8 mouse cellular contexts compared by ENCODE assay signal in the genomic region with DNA sequence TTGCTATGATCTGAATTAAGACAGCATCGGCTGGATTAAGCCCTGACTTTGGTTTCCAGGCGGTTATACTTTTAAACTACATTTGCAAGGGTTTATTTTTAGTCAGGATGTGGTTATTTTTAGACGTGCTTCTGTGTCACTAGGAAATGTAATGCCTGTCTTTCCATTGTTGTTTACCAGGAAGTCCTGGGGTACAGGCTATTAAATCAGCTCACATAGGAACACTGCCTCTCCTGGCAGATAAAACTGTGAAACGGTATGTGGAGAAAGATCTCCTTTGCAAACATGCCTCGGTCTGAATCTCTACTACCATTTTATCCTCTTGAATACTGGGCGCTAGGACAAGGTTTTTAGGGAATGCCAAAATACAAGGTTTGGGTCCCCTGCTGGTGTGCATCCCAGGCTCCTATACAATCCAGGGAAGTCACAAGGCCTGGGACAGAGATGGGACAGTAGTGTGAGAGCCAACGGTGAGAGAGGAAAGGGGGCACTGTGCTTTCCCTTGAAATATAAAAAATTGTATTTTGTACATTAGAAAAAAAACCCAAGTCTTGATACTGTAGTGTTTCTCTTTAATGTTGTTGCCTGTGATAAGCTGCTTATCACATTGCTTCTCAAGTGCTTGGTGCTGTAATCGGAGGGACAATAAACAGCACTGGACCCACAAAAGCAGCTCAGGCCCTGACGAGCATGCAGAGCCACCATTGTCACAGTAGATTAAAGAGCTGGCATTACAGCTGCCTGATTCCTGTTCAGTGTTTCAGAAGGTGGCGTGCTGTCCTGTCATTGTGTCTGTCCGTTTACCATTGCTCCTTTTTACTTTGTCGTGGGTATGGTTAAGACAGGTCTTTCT. TPM values are rescaled to one million over a fixed set of nuclear protein-coding genes. Genes with fewer than 3 reads are reported as not detected.
A peak's percentile ranks its signal among the peaks of the same experiment; 100 is the strongest.
DNase-seq lines count a peak whose midpoint lies in the region; ATAC-seq and TF ChIP-seq lines count a peak whose summit lies in the region.

No protein-coding gene starts in this region.

- H3K4me1 ChIP-seq in limb, embryonic 12.5 days (replicated peaks): peaks cover 19% of the 10 kb centered on the region
- peaks cover 10% of the 10 kb centered on the region for H3K4me1 ChIP-seq in limb, embryonic 10.5 days
- no peaks in the 10 kb centered on the region for H3K4me1 ChIP-seq in intestine, postnatal 0 days (replicated peaks; ENCODE audit: control insufficient read depth, insufficient read depth, low read length)
- peaks cover 41% of the 10 kb centered on the region for H3K4me1 ChIP-seq in neural tube, embryonic 13.5 days (replicated peaks)

- no peak for DNase-seq in cerebellum, adult 9-11 months
- no peak for DNase-seq in limb, embryonic 10.5 days (ENCODE audit: low spot score)
- no peak for DNase-seq in left cerebral cortex, adult 9 months (ENCODE audit: low spot score in 2 of 2)
- no peak for DNase-seq in left cerebral cortex, postnatal 10 days (ENCODE audit: extremely low spot score in 1 of 2, low spot score in 2 of 2)

- H3K36me3 ChIP-seq in limb, embryonic 12.5 days: peaks cover 49% of the 10 kb centered on the region
- peaks cover 48% of the 10 kb centered on the region for H3K36me3 ChIP-seq in limb, embryonic 10.5 days
- H3K36me3 ChIP-seq in intestine, postnatal 0 days (ENCODE audit: control insufficient read depth, insufficient read depth): peaks cover 19% of the 10 kb centered on the region; the same call in 1 of the 2 replicates
- peaks cover 37% of the 10 kb centered on the region for H3K36me3 ChIP-seq in neural tube, embryonic 13.5 days

- no peak overlapping the region for H3K9ac ChIP-seq in limb, embryonic 12.5 days (replicated peaks)
- no peak overlapping the region for H3K9ac ChIP-seq in intestine, postnatal 0 days (ENCODE audit: low read depth, low read length)
- H3K9ac ChIP-seq in neural tube, embryonic 13.5 days: no peak overlapping the region

- peak; percentile 35 for TF ChIP-seq CTCF in intestine, postnatal 0 days (IDR thresholded peaks at IDR 0.05; ENCODE audit: low read depth)

- no peaks in the 10 kb centered on the region for H3K9me3 ChIP-seq in limb, embryonic 12.5 days
- no peaks in the 10 kb centered on the region for H3K9me3 ChIP-seq in limb, embryonic 10.5 days (replicated peaks)
- no peaks in the 10 kb centered on the region for H3K9me3 ChIP-seq in intestine, postnatal 0 days (ENCODE audit: control insufficient read depth)
- H3K9me3 ChIP-seq in neural tube, embryonic 13.5 days: no peaks in the 10 kb centered on the region

- WGBS in limb, embryonic 12.5 days: 72% methylated on average over 12 of the region's 12 CpGs
- WGBS in limb, embryonic 10.5 days: 70% methylated on average over 12 of the region's 12 CpGs
- 48% methylated on average over 12 of the region's 12 CpGs for WGBS in intestine, postnatal 0 days
- WGBS in neural tube, embryonic 13.5 days: 17% methylated on average over 12 of the region's 12 CpGs

- peak; percentile 56; the same call in 1 of the 2 replicates for ATAC-seq in cerebellum, adult (ENCODE audit: insufficient number of reproducible peaks, low FRiP score, low TSS enrichment)
- no peak for ATAC-seq in limb, embryonic 12.5 days (ENCODE audit: insufficient number of reproducible peaks, insufficient read depth, low FRiP score, low TSS enrichment, low read depth)
- no peak for ATAC-seq in intestine, postnatal 0 days
- ATAC-seq in neural tube, embryonic 13.5 days (ENCODE audit: low read depth): no peak

- intact Hi-C loops in left cerebral cortex, postnatal 10 days (cut with DNase I): no loop called here

- H3K27me3 ChIP-seq in limb, embryonic 12.5 days: no peaks in the 10 kb centered on the region
- H3K27me3 ChIP-seq in limb, embryonic 10.5 days (ENCODE audit: low read depth, poor library complexity, severe bottlenecking): no peaks in the 10 kb centered on the region
- no peaks in the 10 kb centered on the region for H3K27me3 ChIP-seq in intestine, postnatal 0 days (replicated peaks; ENCODE audit: control insufficient read depth, insufficient read depth, low read length)
- no peaks in the 10 kb centered on the region for H3K27me3 ChIP-seq in neural tube, embryonic 13.5 days

- no peak overlapping the region for H3K4me3 ChIP-seq in limb, embryonic 12.5 days (replicated peaks)
- no peak overlapping the region for H3K4me3 ChIP-seq in limb, embryonic 10.5 days
- H3K4me3 ChIP-seq in intestine, postnatal 0 days (ENCODE audit: low read depth, low read length): no peak overlapping the region
- H3K4me3 ChIP-seq in neural tube, embryonic 13.5 days: no peak overlapping the region

- H3K4me2 ChIP-seq in limb, embryonic 12.5 days: no peak overlapping the region
- no peak overlapping the region for H3K4me2 ChIP-seq in intestine, postnatal 0 days (replicated peaks; ENCODE audit: low read depth)
- no peak overlapping the region for H3K4me2 ChIP-seq in neural tube, embryonic 13.5 days

- 0 out of 2 replicates have a peak overlapping the region, but pooled peaks have one; percentile 50 for H3K27ac ChIP-seq in limb, embryonic 12.5 days
- no peak overlapping the region for H3K27ac ChIP-seq in limb, embryonic 10.5 days
- no peak overlapping the region for H3K27ac ChIP-seq in intestine, postnatal 0 days (ENCODE audit: low read depth, low read length)
- peak overlapping the region; percentile 80 for H3K27ac ChIP-seq in neural tube, embryonic 13.5 days (replicated peaks)

RNA-seq across cellular contexts. Expression of a gene that starts 51.7 kb away (rescaled TPM):
- polyA plus RNA-seq in limb, embryonic 12.5 days (2016; fragmentation: Nextera tagmentation; extraction: Ambion mirVana): 30.3 and 34.4 TPM in 2 replicates
- polyA plus RNA-seq in limb, embryonic 10.5 days (2016; fragmentation: Nextera tagmentation; extraction: Ambion mirVana): 25.1 and 28.5 TPM in 2 replicates
- 6.7 and 7.0 TPM in 2 replicates for polyA plus RNA-seq in intestine, postnatal 0 days (2015; fragmentation: Nextera tagmentation; extraction: Ambion mirVana)
- polyA plus RNA-seq in neural tube, embryonic 13.5 days (2015; fragmentation: Nextera tagmentation; extraction: Ambion mirVana): 48.7 and 54.7 TPM in 2 replicates
- total RNA-seq in left cerebral cortex, postnatal 10 days (2021): 10 to 100 TPM; 41.5 to 44.7 TPM

Comparison
In these comparisons a context has a peak if more than half of its experiments do, and no peak if none do; other contexts are left out.
1. H3K27ac ChIP-seq: peak in limb, embryonic 12.5 days (single experiment) and neural tube, embryonic 13.5 days (single experiment); none in limb, embryonic 10.5 days (single experiment) and intestine, postnatal 0 days (single experiment).